Mouse (Mus musculus) mesoderm, embryonic 11.5 days (tissue): Measurements from ENCODE around the gene Fan1.

Experiments used
- DNase-seq: peaks from one replicate; pipeline ENCODE4 v3.0.0-alpha.2; 2012; ENCODE audit warnings: low read depth, low spot score

The Fan1 gene

DNA sequence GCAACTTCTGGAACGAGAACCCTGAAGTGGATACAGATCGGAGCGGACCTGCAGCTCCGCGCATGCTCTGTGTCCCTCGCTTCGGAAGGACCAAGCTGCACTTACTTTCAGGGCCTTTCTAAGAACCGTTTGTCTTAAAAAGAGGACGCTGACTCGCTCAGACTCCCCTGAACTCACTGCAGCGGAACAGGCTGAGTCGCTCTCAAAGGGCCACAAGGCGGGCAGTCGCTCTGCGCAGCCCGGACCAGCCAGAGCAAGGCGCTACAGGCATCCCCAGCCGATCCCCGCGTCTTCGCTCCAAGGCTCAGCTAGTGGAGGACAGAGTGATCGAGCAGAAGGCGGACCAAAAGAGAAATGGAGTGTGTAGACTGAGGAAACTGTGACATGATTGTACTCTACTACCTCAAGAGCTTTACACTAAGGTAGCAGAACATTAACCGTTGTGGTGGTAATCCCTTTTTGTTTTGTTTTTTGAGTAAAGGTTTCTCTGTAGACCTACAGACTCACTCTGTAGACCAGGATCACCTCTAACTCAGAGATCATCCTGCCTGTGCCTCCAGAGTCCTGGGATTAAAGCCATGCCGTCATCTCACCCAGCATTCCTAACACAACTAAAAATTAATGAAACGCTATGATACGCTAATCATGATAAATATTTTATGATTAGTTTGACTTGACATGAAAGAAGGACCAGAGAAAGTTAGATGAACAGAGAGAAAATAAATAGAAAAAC is at the start of gene Fan1:
TSS of gene Fan1 (minus strand) at position 266 of the 733 bp plus-strand sequence.
- peak; percentile 90 for DNase-seq

DNA sequence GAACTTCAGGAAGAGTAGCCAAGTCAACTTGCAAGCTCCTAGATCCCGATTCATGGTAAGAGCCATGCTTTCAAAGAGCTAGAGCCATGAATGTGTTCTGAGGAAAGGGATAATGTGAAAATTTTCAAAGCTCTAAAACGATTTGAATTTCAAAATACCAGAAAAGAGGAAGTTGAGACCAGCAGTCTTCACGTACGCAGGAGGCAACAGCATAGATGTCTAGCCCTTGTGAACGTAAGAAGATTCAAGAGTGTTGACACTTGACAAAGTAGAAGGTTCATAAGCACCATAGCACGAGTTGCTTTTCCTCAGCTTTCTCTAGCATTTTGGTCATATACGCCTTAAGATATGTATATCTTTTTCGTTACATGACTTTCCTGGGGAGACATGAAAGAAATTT is 30.1 kb upstream of the Fan1 start:
- DNase-seq = no peak

DNA sequence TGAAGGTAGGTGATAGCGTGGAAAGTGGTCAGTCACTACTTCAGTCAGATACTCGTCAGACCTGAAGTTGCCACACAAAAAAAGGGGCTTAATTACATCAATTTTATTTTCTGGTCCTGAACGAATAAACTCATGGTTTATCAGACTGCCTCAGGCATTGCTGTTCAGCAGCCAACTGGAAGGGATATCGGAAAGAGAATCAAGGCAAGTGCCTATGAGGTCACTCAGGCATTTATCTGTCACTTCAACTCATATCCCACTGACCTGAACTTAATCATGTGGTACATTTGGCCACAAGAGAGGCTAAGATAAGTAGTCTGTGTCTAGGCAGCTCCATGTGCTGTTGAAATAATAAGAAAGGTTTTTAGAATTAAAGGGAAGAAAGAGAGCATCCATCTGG is 28.6 kb upstream of the Fan1 start:
- no peak for DNase-seq

DNA sequence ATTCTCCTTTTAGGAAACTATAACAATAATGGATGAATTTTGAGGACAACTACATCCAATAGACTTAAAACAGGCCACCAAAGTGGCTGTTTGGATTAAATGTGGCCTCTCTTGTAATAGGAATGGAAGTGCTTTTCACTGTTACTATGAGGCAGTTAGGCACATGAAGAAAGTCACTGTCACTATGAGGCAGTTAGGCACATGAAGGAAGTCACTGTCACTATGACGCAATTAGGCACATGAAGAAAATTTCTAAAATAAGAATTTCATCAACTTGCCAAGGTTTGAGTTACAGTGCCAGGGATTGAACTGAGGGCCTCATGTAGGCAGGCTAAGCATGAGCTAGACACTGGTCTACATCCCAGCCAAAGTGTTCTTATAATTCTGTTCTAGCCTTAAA is 26.8 kb upstream of the Fan1 start:
- no peak for DNase-seq

DNA sequence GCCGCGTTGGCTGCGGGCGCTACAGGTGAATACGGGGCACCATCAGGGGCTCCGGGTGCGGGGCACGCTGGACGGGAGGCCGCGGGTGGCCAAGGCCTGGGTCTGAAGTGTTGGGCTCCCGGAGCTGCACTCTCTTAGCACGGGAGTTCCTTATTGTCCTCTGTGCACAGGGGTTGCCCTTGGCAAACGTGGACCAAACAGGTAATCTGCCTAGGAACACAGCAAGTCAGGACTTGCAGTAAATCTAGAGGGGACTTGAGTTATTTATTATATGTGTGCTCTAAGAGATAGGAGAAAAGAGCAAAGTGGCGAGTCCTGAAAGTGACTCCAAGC is 18.9 kb upstream of the Fan1 start:
- DNase-seq = no peak

DNA sequence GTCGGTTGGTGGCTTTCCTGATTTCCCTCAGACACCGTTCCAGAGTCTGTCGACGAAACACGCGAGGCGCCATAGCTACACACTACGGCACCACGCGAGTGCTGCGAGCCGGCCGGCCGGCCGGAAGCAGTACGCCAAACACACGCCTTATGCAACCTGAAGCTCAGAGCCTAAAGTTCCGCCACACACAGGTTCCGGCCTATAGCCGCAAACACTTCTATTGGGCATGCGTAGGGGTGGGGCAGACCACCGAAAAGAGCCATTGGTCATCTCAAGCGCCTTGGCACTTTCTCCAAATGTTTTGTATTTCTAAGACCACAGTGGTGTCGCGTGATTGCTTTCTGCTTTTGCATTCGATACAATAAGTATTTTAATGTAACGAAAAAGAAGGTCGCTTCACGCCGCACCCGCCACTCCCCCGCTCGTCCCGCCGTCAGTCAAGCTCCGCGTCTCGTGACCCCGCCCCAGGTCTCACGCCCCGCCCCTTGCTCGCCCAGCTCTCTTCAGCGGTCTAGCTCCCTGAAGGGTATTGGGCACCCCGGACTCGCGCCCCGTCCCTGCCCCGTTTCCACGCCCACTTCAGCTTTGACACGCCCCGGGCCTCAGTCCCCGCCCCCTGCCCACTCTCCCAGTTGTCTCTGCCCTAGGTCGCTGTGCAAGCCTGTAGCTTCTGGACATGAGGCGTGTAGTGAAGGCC is 18.4 kb upstream of the Fan1 start, which contains the start of the genes Mphosph10 and Mcee:
TSS of gene Mphosph10 (minus strand) at position 147 of the 697 bp plus-strand sequence.
TSS of gene Mcee (plus strand) at position 486 of the 697 bp plus-strand sequence.
- DNase-seq = peak; percentile 95

DNA sequence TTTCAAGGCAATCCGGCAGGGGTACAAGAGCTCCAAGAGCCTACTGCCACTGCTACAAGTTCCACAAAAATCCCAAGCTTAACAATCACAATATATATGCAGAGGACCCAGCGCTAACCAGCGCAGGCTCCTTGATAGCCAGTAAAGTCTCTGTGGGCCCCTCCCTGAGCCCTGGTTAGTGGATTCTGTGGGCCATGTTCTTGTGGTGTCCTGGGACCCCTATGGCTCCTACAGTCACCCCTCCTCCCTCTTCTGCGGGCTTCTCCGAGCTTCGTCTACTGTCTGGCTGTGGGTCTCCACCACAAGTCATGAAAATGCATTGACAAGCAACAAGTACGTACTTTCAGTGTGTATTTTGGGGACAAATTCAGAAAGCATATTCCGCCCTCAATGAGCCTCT is 17.6 kb upstream of the Fan1 start:
- DNase-seq = peak; percentile 2

DNA sequence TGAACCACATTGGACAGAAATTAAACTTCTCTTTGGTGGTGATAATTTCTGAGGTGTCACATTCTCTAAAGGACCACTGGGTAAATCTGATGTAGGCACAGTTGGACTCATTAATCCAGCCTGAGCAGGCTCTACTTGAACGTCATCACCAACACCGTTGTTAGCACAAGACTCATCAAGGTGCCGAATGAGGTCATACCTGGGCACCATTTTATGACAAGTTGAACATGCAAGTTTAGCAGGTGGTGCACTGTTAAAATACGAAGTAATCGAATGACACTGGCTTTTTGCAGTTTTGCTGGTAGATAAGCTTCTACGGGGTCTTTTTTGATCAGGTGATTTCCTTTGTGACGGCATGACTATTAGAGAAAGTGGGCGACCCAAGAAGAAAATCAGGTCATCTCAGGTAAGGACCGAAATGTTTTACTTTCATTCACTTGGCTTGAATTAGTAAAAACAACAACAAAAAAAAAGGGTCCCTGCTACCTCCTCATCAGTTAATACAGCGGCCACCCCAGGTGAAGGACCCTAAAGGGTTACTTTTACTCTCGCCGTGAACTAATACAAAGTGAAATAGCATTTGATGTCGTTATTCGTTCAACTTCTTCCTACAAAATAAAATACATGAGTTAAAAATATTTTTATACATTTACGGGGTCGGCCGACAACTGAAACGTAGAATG is 607 bp downstream of the Fan1 start:
- DNase-seq = peak; percentile 6

DNA sequence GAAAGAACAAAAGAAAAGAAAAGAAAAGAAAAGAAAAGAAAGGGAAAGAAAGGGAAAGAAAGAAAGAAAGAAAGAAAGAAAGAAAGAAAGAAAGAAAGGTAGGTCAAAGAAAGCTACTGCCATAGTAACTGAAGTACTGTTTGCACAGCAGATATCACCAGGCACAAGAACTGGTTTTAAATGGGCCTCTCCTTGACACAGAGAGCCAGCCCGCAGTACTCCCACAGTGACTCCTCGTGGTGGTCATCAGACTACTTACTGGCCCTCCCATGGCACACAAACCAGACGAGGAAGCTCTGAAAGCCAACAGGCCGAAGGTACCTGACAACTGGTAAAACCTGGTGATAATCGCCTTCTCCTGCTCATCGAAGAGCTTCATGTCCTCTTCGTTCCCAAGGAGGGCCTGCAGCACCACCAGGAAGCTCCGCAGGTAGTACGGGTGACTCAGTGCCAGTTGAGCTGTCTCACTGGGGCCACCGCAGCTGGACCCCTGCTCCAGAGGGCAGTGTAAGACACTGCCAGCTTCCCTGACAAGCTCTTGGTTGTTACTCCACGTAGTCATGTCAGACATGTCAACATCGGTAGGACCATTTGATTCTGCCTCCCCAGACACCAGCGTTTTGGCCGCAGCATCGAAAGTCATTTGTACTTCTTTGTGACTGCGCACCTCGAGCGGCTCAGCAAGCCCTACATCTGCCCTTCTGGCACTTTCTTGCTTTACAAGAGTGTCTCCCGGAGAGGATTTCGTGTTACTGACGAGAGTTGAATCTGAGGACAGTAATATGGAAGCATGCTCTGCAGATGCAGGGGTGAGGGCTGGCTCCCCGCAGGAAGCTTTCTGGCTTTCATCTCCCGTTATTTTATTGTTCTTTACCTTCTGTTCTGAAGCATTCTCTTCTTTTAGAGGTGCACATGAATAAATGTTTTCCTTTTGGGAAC is 1.7 kb downstream of the Fan1 start:
- DNase-seq = no peak

DNA sequence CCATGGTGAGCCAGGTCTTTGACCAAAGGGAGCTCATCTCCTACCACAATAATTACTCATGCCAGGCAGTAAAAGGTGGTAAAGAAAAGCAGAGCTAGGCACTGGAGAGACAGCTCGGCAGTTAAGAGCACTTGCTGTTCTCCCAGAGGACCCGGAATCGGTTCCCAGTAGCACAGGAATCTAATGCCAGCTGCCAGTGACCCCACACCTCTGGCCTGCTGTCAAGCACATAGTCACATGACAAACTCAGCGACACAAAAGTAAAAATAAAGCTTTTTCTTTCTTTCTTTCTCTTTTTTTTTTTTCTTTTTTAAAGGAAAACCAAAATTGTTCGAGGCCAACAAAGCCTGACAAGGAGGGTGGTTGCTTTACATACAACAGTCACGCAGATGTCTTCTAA is 4.1 kb downstream of the Fan1 start:
- no peak for DNase-seq

DNA sequence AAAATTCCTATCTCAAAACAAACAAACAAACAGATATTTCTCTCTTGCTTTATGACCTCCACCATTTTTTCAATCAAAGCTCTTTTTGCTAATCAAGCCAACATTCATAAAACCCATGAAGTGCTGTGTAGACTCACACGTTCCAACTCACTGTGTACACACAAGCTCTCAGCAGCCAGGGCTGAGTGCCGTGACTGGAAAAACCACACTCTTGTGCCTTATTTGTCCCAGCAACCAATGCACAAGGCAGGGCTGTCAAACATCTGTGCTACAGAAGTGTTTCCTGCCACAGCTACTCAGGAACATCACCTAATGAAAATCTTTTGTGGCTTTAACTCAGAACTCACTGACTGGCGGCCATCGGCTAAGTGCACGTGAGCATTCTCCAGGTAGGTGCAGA is 8.0 kb downstream of the Fan1 start:
- no peak for DNase-seq

DNA sequence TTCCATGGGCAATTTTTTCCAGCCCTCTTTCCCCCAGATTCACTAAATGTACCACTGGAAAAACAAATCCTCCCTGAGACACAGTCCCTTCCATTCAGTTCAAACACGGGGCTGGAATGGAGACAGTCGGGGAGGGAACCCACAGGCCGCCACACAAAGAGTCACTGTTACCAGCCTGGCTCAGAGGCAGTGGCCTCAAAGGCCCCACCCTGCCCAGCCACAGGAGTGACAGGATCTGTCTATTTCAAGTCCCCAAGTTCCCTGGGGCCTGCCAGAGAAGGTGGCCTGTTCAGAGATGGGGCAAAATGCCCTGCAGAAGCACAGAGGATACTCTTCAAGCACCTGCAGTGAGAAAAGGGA is 13.3 kb downstream of the Fan1 start:
- peak; percentile 1 for DNase-seq

DNA sequence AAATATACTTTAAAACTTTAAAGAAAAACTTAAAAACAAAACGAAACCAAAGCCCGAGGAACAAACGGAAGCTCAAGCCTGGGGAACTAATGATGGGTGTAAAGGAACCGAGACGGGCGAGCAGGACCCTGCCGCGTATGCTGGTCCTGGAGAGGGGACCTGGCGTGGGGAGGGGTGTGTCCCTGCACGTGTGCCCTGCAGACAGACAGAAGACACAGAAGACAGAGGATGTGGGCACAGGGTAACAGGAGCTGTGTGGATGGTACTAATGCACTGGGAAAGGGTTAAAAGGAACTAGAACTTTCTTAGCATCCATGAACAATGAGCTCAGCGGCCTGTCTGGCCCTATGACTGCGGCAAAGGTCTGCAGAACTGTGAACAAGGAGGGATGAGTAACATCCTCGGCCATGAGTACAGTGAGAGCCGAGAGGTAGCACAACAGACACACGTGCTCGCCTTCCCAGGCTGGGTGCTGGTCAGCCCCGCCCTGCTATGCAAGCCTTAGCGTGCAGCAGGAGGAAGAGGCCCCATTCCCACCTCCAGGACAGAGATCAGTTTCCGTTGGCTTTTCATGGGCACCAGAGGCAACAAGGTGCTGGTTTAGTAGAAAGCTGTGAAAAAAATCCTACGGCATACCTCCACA is 13.8 kb downstream of the Fan1 start:
- DNase-seq = peak; percentile 2

DNA sequence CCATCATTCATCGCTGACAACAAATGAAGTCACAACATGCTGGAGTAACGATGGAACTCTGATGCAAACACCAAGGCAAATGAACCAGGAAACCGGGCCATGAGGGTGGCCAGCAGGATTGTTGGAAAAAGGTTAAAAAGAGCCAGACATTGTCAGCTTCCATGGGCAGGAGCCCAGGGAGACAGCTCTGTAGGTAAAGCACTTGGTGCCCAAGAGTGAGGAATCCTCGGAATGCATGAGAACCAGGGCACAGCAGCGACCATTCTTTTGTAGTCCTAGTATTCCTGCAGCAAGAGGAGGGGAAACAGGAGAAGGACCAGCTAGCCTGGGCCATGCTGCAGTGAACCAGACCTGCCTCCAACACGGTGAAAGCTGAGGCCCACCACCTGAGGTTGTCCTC is 15.2 kb downstream of the Fan1 start:
- DNase-seq = no peak

DNA sequence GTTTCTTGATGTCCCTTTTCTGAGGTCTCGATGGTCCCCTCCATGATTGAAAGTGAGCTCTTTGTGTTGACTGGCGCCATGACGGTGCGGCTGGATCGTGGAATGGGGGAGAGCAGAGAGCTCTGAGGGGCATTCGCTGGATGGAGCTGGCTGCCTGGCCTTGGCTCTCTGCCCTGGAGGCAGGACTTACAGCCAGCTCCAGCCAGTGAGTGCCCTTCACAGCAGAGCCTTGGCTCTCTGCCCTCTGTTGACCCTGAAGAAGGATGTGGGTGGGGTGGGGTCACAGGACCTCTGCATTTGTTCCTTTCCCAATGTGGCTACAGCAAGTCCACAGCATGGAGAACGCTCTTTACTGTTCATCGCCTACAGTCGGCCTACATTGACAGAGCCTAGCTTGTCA is 16.5 kb downstream of the Fan1 start:
- DNase-seq = no peak

DNA sequence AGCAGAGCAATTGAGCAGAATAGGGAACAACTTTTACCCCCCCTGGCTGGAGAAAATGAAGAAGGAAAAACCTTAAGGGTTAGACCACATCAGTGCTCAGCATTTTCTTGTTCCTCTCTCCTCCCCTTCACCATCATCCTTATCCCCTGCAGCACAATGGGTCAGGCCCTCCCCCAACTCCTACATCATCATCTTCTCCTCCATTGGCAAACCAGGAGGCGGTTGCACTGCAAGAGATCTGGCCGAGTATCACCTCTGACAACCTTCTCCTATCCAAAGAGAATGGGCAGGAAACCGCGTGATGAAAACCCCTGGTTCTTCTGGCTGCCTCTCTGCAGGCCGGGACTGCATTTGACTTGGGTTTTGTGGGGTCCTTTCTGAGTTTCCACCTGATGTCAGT is 17.2 kb downstream of the Fan1 start:
- DNase-seq = no peak

DNA sequence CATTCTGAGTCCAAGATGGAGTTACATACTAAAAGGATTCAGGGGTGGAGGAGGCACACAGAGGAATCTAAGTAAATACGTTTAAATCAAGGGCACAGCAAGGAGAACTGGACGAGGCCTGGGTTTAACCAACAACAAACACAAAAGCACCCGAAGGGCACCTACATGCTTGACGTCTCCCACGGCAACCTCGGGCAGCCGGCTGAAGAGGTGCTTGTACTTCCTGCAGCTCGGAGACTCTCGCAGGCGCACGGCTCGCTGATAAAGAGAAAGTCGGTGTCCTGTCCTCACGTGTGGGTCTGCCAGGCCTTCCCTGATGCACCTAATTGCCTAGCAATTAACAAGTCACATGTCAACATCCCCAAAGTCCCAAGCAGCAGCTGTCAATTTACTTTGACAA is 19.7 kb downstream of the Fan1 start:
- DNase-seq = peak; percentile 1

DNA sequence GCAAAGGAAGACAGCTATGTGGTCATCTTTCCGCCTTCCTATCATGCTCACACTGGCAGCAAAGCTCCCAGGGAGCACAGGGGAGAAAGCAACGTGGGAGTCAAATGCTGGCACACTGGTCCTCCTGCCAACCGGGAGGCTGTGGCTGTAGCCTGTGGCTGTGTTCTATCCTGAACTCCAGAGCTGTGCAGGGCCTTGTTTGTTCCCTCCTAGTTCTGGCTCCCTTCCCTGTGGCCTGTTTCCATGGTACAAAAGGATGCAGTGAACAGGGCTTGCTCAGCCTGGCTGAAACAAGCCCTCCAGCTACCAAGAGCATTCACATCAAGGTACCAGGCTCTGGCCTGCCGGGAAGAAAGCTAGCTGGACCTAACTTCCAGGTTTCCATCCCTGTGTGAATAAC is 22.8 kb downstream of the Fan1 start:
- DNase-seq = no peak

DNA sequence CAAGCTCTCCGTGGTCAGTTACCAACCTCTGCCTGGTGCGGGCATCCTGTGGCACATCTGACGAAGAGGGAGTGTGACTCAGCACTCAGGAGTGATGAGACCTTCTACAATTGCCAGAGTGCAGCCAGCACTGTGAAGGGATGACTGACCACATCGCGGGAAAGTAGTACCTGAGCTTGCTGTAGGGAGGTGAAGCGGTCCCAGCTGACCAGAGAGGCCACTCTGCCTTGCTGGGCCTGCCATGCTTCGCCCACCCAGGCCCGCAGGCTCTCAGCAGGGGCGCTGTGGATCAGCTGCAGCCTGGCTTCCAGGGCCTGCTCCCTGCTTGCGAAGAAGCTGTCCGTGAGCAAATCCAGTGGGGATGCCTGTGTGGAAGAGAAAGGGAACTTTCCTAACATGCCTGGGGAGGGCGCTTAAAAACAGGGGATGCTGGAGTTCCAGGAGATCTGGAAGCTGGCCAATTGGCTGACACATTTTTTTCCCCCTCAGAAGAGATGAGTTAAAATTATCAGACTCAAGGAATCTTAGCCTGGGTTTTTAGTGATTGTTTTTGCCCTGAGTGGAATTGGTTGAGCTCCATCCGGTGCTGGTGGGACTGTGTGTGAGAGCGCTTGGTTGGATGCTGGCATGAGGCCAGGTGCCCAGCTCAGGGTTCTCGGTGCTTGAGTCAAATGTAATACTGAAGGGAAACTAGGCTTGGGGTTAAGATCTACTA is 24.6 kb downstream of the Fan1 start:
- no peak for DNase-seq

DNA sequence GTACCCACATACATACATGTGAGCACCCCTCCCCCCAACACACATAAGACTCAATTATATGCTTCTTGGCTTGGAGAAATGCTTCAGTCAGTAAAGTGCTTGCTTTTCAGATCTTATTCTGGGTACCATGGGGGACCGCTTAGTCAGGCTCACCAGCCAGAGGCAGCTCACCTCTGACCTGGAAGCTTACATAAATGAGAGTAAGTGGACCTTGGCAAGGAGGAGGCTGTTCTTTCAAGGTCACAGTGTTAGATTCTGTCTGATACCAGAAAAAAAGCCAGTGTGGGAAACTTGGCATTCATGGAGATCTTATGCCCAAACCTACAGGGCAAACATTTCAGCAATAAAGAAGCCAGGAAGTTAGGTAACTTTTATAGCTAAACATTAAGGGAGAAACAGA is 26.1 kb downstream of the Fan1 start:
- no peak for DNase-seq

DNA sequence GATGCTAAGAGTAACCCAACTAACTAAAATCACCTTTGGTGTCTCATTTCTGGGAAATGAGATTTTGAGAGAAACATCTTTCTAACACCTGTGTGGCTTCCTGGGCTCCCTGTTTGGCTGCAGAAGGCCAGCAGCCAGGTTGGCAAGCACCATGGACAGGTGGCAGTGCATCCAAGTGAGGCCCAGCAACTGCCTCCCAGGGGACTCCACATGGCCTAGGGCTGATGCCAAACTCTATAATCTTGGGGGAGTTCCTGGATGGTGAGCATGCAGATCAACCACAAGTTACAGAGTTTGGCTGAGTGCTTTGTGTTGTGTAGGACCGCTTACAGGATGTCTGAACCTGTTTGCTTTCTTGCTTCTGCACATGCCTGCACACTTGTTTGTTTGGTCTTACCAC is 41.2 kb downstream of the Fan1 start:
- DNase-seq = no peak
